Mouse (Mus musculus): ENCODE measurements at regions not wholly inside any gene's neighbourhood (a gene's known extent, or its start where the extent isn't known, plus 50 kb on each side); places are given as distances from the start of the nearest gene placed in this dataset. TPM values are rescaled to one million over a fixed set of nuclear protein-coding genes. Genes with fewer than 3 reads are reported as not detected.
A peak's percentile ranks its signal among the peaks of the same experiment; 100 is the strongest.

GRCm38 (mm10) chr11:21033823-21034401 lies 57.2 kb upstream of the Peli1 start:
- DNase-seq (ENCODE audit: low spot score), result peak; percentile 57

DNA sequence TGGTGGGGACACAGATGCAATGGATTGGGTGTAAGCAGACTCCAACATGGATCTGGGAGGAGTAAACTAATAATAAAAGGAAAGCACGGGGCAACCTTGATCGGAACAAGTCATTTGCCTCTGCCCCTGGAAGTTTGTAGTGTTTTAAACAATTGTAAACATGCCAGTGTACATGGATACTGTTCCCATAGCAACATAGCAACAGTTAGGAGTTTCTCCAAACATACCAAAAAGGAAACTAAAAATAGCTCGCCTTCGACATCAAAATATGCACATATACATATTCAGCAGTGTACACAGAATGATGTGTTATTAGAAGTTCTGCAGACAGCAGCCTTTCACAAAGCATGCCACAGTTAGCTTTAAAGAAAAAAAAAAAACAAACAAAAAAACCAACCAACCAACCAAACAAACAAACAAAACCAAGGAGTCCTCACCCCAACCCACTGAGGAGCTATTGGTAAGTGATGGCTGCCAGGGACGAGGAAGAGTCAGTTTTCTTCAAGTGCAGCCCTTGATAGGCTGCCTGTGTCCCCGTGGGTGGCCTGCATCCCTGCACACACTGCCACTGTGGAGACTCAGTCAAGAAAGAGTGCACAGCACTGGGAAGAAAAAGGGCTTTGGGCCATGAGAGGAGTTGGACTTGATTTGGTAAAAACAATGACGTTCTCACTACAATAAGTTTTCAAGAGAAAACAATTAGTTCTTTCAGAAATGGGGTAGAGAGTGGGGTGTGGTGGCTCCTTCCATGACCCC lies 54.8 kb upstream of the Peli1 start:
- peak; percentile 30 for DNase-seq (ENCODE audit: low spot score)

- no peak for DNase-seq (ENCODE audit: low spot score)
Measured at GRCm38 (mm10) chr11:21037267-21037906, 53.7 kb upstream of the Peli1 start.

DNA sequence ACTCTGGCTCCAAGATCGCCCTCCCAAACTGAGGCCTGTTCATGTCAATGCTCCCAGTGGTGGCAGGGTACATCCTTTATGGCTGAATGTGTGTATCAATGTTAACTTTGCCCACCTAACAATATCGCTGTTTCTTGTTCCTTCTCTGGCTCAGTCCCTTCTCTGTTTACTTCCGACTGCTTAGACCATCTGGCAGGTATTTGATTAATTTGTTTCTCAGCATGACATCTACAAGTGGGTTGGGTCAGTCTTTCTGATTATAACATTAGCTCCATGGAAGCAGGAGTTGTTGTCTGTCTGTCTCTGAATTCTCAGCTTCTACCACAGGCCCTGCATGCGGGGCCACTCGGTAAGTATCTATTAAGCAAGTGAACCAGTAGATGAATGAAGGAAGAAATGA lies 49.9 kb upstream of the Peli1 start:
- DNase-seq (ENCODE audit: low spot score), result no peak

Small RNA genes lying in the stretch of these regions (microRNA-seq; reads per million reads assigned to microRNA genes)
- gene Gm23681, result not detected

Data from heart, adult 8-10 months (tissue).